Mouse (Mus musculus): ENCODE measurements around the gene Faxc. TPM values are rescaled to one million over a fixed set of nuclear protein-coding genes. Genes with fewer than 3 reads are reported as not detected.

Faxc gene
- polyA plus RNA-seq, 1 experiment: 7.3 TPM

GRCm38 (mm10) chr4:21936424-21936823 lies 5.3 kb downstream of the Faxc start:
- H3K79me2 ChIP-seq (ENCODE audit: control insufficient read depth, insufficient read depth): peaks cover 14% of the 10 kb centered on the region
- H3K27me3 ChIP-seq (ENCODE audit: control insufficient read depth, insufficient read depth, insufficient read length): no peaks in the 10 kb centered on the region
- no peak for TF ChIP-seq FOSL1 (IDR thresholded peaks at IDR 0.05; ENCODE audit: insufficient read depth, low read length, poor library complexity, severe bottlenecking)
- no peak for TF ChIP-seq CTCF (IDR thresholded peaks at IDR 0.05; ENCODE audit: control insufficient read depth, insufficient read depth, insufficient read length)
- TF ChIP-seq USF1 (IDR thresholded peaks at IDR 0.05; ENCODE audit: low read depth): no peak
- TF ChIP-seq MYOG (IDR thresholded peaks at IDR 0.05; ENCODE audit: control insufficient read depth, extremely low read depth, insufficient read length): no peak
- no peak for TF ChIP-seq MYOD1 (IDR thresholded peaks at IDR 0.05; ENCODE audit: control insufficient read depth, insufficient read length, low read depth)
- TF ChIP-seq MAX (IDR thresholded peaks at IDR 0.05): no peak
- no peak for TF ChIP-seq CEBPB (IDR thresholded peaks at IDR 0.05; ENCODE audit: low read depth)
- H3K4me3 ChIP-seq (ENCODE audit: insufficient read depth, poor library complexity, severe bottlenecking): no peak overlapping the region
- H3K79me3 ChIP-seq (ENCODE audit: low read depth): no peaks in the 10 kb centered on the region
- H3ac ChIP-seq (ENCODE audit: control insufficient read depth, insufficient read length, low read depth): no peak overlapping the region
- peaks cover 5% of the 10 kb centered on the region for H3K36me3 ChIP-seq (ENCODE audit: control insufficient read depth, insufficient read depth)

DNA sequence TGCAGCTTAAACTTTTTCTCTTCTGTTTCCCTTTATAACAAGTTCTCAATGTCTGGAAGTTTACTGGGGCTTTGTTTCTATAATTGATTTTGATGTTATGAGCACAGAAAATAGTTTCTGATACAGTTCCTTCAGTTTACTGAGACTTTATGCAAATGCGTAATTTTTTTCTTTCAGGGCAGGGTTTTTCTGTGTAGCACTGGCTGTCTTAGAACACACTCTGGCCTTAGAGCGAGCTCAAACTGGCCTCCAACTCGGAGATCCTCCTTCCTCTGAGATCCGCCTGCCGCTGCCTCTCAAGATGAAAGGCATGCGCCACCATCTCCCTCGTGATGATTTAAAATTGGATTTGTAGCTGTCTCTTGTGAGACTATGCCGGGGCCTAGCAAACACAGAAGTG lies 6.8 kb downstream of the Faxc start:
- TF ChIP-seq MYOG (IDR thresholded peaks at IDR 0.05; ENCODE audit: control insufficient read depth, extremely low read depth, insufficient read length) (no peak), MAX (IDR thresholded peaks at IDR 0.05) (no peak), USF1 (IDR thresholded peaks at IDR 0.05; ENCODE audit: low read depth) (no peak), FOSL1 (IDR thresholded peaks at IDR 0.05; ENCODE audit: insufficient read depth, low read length, poor library complexity, severe bottlenecking) (no peak), MYOD1 (IDR thresholded peaks at IDR 0.05; ENCODE audit: control insufficient read depth, insufficient read length, low read depth) (no peak), CEBPB (IDR thresholded peaks at IDR 0.05; ENCODE audit: low read depth) (no peak), CTCF (IDR thresholded peaks at IDR 0.05; ENCODE audit: control insufficient read depth, insufficient read depth, insufficient read length) (no peak)

GRCm38 (mm10) chr4:21944672-21945071 lies 13.5 kb downstream of the Faxc start:
- TF ChIP-seq CEBPB (IDR thresholded peaks at IDR 0.05; ENCODE audit: low read depth) (no peak), CTCF (IDR thresholded peaks at IDR 0.05; ENCODE audit: control insufficient read depth, insufficient read depth, insufficient read length) (no peak), MYOG (IDR thresholded peaks at IDR 0.05; ENCODE audit: control insufficient read depth, extremely low read depth, insufficient read length) (no peak), FOSL1 (IDR thresholded peaks at IDR 0.05; ENCODE audit: insufficient read depth, low read length, poor library complexity, severe bottlenecking) (no peak), MAX (IDR thresholded peaks at IDR 0.05) (no peak), USF1 (IDR thresholded peaks at IDR 0.05; ENCODE audit: low read depth) (no peak), MYOD1 (IDR thresholded peaks at IDR 0.05; ENCODE audit: control insufficient read depth, insufficient read length, low read depth) (no peak)
- H3K79me2 ChIP-seq (ENCODE audit: control insufficient read depth, insufficient read depth): no peaks in the 10 kb centered on the region
- H3K4me3 ChIP-seq (ENCODE audit: insufficient read depth, poor library complexity, severe bottlenecking): no peak overlapping the region
- peaks cover 10% of the 10 kb centered on the region for H3K36me3 ChIP-seq (ENCODE audit: control insufficient read depth, insufficient read depth)
- H3K79me3 ChIP-seq (ENCODE audit: low read depth): no peaks in the 10 kb centered on the region
- H3K27me3 ChIP-seq (ENCODE audit: control insufficient read depth, insufficient read depth, insufficient read length): no peaks in the 10 kb centered on the region
- H3ac ChIP-seq (ENCODE audit: control insufficient read depth, insufficient read length, low read depth): no peak overlapping the region

More for the DNA sequence above, 6.8 kb downstream of the Faxc start:
- no peak overlapping the region for H3ac ChIP-seq (ENCODE audit: control insufficient read depth, insufficient read length, low read depth)
- H3K36me3 ChIP-seq (ENCODE audit: control insufficient read depth, insufficient read depth): peaks cover 5% of the 10 kb centered on the region
- no peaks in the 10 kb centered on the region for H3K27me3 ChIP-seq (ENCODE audit: control insufficient read depth, insufficient read depth, insufficient read length)
- no peak overlapping the region for H3K4me3 ChIP-seq (ENCODE audit: insufficient read depth, poor library complexity, severe bottlenecking)
- H3K79me2 ChIP-seq (ENCODE audit: control insufficient read depth, insufficient read depth): peaks cover 7% of the 10 kb centered on the region
- no peaks in the 10 kb centered on the region for H3K79me3 ChIP-seq (ENCODE audit: low read depth)

GRCm38 (mm10) chr4:21951444-21951843 lies 20.3 kb downstream of the Faxc start:
- TF ChIP-seq FOSL1 (IDR thresholded peaks at IDR 0.05; ENCODE audit: insufficient read depth, low read length, poor library complexity, severe bottlenecking) (no peak), USF1 (IDR thresholded peaks at IDR 0.05; ENCODE audit: low read depth) (no peak), CEBPB (IDR thresholded peaks at IDR 0.05; ENCODE audit: low read depth) (no peak), MYOG (IDR thresholded peaks at IDR 0.05; ENCODE audit: control insufficient read depth, extremely low read depth, insufficient read length) (no peak), MAX (IDR thresholded peaks at IDR 0.05) (no peak), CTCF (IDR thresholded peaks at IDR 0.05; ENCODE audit: control insufficient read depth, insufficient read depth, insufficient read length) (no peak), MYOD1 (IDR thresholded peaks at IDR 0.05; ENCODE audit: control insufficient read depth, insufficient read length, low read depth) (no peak)
- Histone ChIP-seq H3K4me3 (ENCODE audit: insufficient read depth, poor library complexity, severe bottlenecking) (no peak overlapping the region), H3ac (ENCODE audit: control insufficient read depth, insufficient read length, low read depth) (no peak overlapping the region), H3K36me3 (ENCODE audit: control insufficient read depth, insufficient read depth) (peaks cover 16% of the 10 kb centered on the region), H3K79me2 (ENCODE audit: control insufficient read depth, insufficient read depth) (no peaks in the 10 kb centered on the region), H3K79me3 (ENCODE audit: low read depth) (no peaks in the 10 kb centered on the region), H3K27me3 (ENCODE audit: control insufficient read depth, insufficient read depth, insufficient read length) (no peaks in the 10 kb centered on the region)

- Histone ChIP-seq H3K79me2 (ENCODE audit: control insufficient read depth, insufficient read depth) (no peaks in the 10 kb centered on the region), H3K79me3 (ENCODE audit: low read depth) (no peaks in the 10 kb centered on the region), H3K4me3 (ENCODE audit: insufficient read depth, poor library complexity, severe bottlenecking) (no peak overlapping the region), H3K27me3 (ENCODE audit: control insufficient read depth, insufficient read depth, insufficient read length) (no peaks in the 10 kb centered on the region), H3K36me3 (ENCODE audit: control insufficient read depth, insufficient read depth) (peaks cover 16% of the 10 kb centered on the region), H3ac (ENCODE audit: control insufficient read depth, insufficient read length, low read depth) (no peak overlapping the region)
- TF ChIP-seq USF1 (IDR thresholded peaks at IDR 0.05; ENCODE audit: low read depth) (no peak), MYOG (IDR thresholded peaks at IDR 0.05; ENCODE audit: control insufficient read depth, extremely low read depth, insufficient read length) (no peak), CTCF (IDR thresholded peaks at IDR 0.05; ENCODE audit: control insufficient read depth, insufficient read depth, insufficient read length) (no peak), MAX (IDR thresholded peaks at IDR 0.05) (no peak), FOSL1 (IDR thresholded peaks at IDR 0.05; ENCODE audit: insufficient read depth, low read length, poor library complexity, severe bottlenecking) (no peak)
Observed at GRCm38 (mm10) chr4:21952255-21952654, 21.1 kb downstream of the Faxc start.
